Mouse (Mus musculus) frontal cortex, postnatal 14 days (tissue): ENCODE data around the gene Zc2hc1c.

Experiments
- DNase-seq, 2 experiments: peaks; one replicate each; pipeline ENCODE4 v3.0.0; 2022; ENCODE audit warnings: low spot score in 2 of 2

The Zc2hc1c gene

GRCm38 (mm10) chr12:85284331-85284730 lies 4.1 kb upstream of the Zc2hc1c start:
- no peak for DNase-seq

- DNase-seq, result no peak
Observed at GRCm38 (mm10) chr12:85284996-85285395, 3.4 kb upstream of the Zc2hc1c start.

GRCm38 (mm10) chr12:85286941-85287340 lies 1.4 kb upstream of the Zc2hc1c start:
- no peak for DNase-seq

GRCm38 (mm10) chr12:85287809-85288485 lies 444 bp upstream of the Zc2hc1c start, which contains the start of gene Acyp1:
Gene Acyp1, minus strand, starts transcription at chr12:85288438.
- DNase-seq, result no peak

GRCm38 (mm10) chr12:85289157-85290000 lies 988 bp downstream of the Zc2hc1c start:
- no peak for DNase-seq

- DNase-seq, result no peak
Observed at GRCm38 (mm10) chr12:85290633-85291032, 2.2 kb downstream of the Zc2hc1c start.

GRCm38 (mm10) chr12:85291541-85291940 lies 3.1 kb downstream of the Zc2hc1c start:
- no peak for DNase-seq

GRCm38 (mm10) chr12:85292288-85292687 lies 3.9 kb downstream of the Zc2hc1c start:
- no peak for DNase-seq

GRCm38 (mm10) chr12:85292906-85293305 lies 4.5 kb downstream of the Zc2hc1c start:
- no peak for DNase-seq

- no peak for DNase-seq
Observed at GRCm38 (mm10) chr12:85295506-85295905, 7.1 kb downstream of the Zc2hc1c start.

GRCm38 (mm10) chr12:85296915-85297314 lies 8.5 kb downstream of the Zc2hc1c start:
- no peak for DNase-seq

GRCm38 (mm10) chr12:85297345-85297997 lies 9.1 kb downstream of the Zc2hc1c start:
- no peak for DNase-seq

- no peak for DNase-seq
Observed at GRCm38 (mm10) chr12:85298127-85298834, 9.9 kb downstream of the Zc2hc1c start.

GRCm38 (mm10) chr12:85298835-85299180 lies 10.4 kb downstream of the Zc2hc1c start:
- DNase-seq, result no peak

GRCm38 (mm10) chr12:85303256-85303655 lies 14.9 kb downstream of the Zc2hc1c start:
- no peak for DNase-seq

- DNase-seq, result no peak
Observed at GRCm38 (mm10) chr12:85304725-85305124, 16.3 kb downstream of the Zc2hc1c start.

GRCm38 (mm10) chr12:85305247-85305892 lies 17.0 kb downstream of the Zc2hc1c start:
- peak; percentile 73 to 86 for DNase-seq

GRCm38 (mm10) chr12:85308651-85309050 lies 20.3 kb downstream of the Zc2hc1c start:
- DNase-seq, result no peak

GRCm38 (mm10) chr12:85330153-85330552 lies 41.8 kb downstream of the Zc2hc1c start:
- DNase-seq, result no peak

- no peak for DNase-seq
Observed at GRCm38 (mm10) chr12:85337567-85338311, 49.3 kb downstream of the Zc2hc1c start.

- DNase-seq, result peak in 1 of 2 experiments; percentile 28
Observed at GRCm38 (mm10) chr12:85338815-85339214, 50.4 kb downstream of the Zc2hc1c start.
